Comparison of ENCODE assay signal across 10 mouse cellular contexts in the genomic region with DNA sequence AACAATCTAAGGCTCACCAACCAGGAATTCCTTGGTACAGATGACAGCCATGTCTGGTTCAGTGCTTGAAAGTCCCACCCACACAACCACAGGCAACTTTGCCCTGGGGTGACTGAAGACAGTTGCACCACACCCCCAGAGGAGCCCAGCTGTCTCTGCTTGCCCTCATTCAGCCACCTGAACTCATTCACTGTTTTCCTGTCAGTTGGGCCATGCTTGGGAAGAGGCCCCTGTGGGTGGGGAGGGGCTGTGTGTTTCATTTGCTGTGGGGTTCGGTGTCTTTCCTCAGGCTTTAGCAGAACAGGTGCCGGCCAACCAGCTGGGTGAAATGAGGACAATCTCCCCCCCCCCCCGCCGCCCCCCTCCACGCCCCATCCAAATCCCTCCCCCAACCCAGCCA. TPM values are rescaled to one million over a fixed set of nuclear protein-coding genes. Genes with fewer than 3 reads are reported as not detected.
DNase-seq lines count a peak whose midpoint lies in the region; ATAC-seq and TF ChIP-seq lines count a peak whose summit lies in the region.
"Had no signal": no experiment of that assay in that cellular context is flagged by ENCODE, and none has a peak within 500 bp of the region (broad histone marks: within the 10 kb centered on the region; RNA-seq: fewer than 3 reads in every experiment).

No protein-coding gene starts in this region.

- H3K4me2 ChIP-seq in stomach, postnatal 0 days (replicated peaks; ENCODE audit: low read depth): no peak overlapping the region
- no peak overlapping the region for H3K4me2 ChIP-seq in intestine, embryonic 15.5 days (replicated peaks)
- no peak overlapping the region for H3K4me2 ChIP-seq in forebrain, embryonic 15.5 days (replicated peaks)

- peak; percentile 47 for ATAC-seq in CD4-positive, CD25-positive, alpha-beta regulatory T cell, adult 4 months
- ATAC-seq in erythroblast, adult 5-6 weeks (replicated peaks; ENCODE audit: low FRiP score, poor library complexity, severe bottlenecking): 0 out of 2 replicates have a peak, but pooled peaks have one; percentile 45
- ATAC-seq in stomach, postnatal 0 days (ENCODE audit: low FRiP score, low TSS enrichment): no peak
- no peak for ATAC-seq in intestine, embryonic 15.5 days
- ATAC-seq in forebrain, embryonic 15.5 days (replicated peaks): no peak

- H3K36me3 ChIP-seq in megakaryocyte, embryonic 14.5 days (replicated peaks; ENCODE audit: low read length): peaks cover 57% of the 10 kb centered on the region
- H3K36me3 ChIP-seq in stomach, postnatal 0 days (ENCODE audit: control insufficient read depth, insufficient read depth, low read length): no peaks in the 10 kb centered on the region
- H3K36me3 ChIP-seq in intestine, embryonic 15.5 days: no peaks in the 10 kb centered on the region
- H3K36me3 ChIP-seq in forebrain, embryonic 15.5 days: no peaks in the 10 kb centered on the region

- H3K27me3 ChIP-seq in megakaryocyte, embryonic 14.5 days (replicated peaks): no peaks in the 10 kb centered on the region
- no peaks in the 10 kb centered on the region for H3K27me3 ChIP-seq in stomach, postnatal 0 days (ENCODE audit: control insufficient read depth, insufficient read depth, low read length)
- no peaks in the 10 kb centered on the region for H3K27me3 ChIP-seq in intestine, embryonic 15.5 days (replicated peaks)
- no peaks in the 10 kb centered on the region for H3K27me3 ChIP-seq in forebrain, embryonic 15.5 days

- peak overlapping the region; percentile 75 for H3K4me3 ChIP-seq in megakaryocyte, embryonic 14.5 days (replicated peaks)
- no peak overlapping the region for H3K4me3 ChIP-seq in stomach, postnatal 0 days (ENCODE audit: low read depth, low read length)
- no peak overlapping the region for H3K4me3 ChIP-seq in intestine, embryonic 15.5 days (replicated peaks)
- no peak overlapping the region for H3K4me3 ChIP-seq in forebrain, embryonic 15.5 days

- H3K4me1 ChIP-seq in megakaryocyte, embryonic 14.5 days: peaks cover 44% of the 10 kb centered on the region
- H3K4me1 ChIP-seq in stomach, postnatal 0 days (replicated peaks; ENCODE audit: control insufficient read depth, insufficient read depth): no peaks in the 10 kb centered on the region
- peaks cover 9% of the 10 kb centered on the region; the same call in 1 of the 2 replicates for H3K4me1 ChIP-seq in intestine, embryonic 15.5 days (replicated peaks)
- H3K4me1 ChIP-seq in forebrain, embryonic 15.5 days: no peaks in the 10 kb centered on the region

- H3K9ac ChIP-seq in stomach, postnatal 0 days (ENCODE audit: low read length): no peak overlapping the region
- no peak overlapping the region for H3K9ac ChIP-seq in intestine, embryonic 15.5 days
- H3K9ac ChIP-seq in forebrain, embryonic 15.5 days (replicated peaks): no peak overlapping the region

- DNase-seq in 3T3-L1 (ENCODE audit: low read depth, low spot score): peak; percentile 51
- DNase-seq in stomach, postnatal 0 days (ENCODE audit: low spot score): no peak
- DNase-seq in urinary bladder, postnatal 10 days (ENCODE audit: low spot score): no peak
- DNase-seq: heart, postnatal 14 days; kidney, postnatal 36 days had no signal

- TF ChIP-seq EP300 in stomach, postnatal 0 days (optimal IDR thresholded peaks at IDR 0.05): no peak

- H3K27ac ChIP-seq in stomach, postnatal 0 days (replicated peaks): no peak overlapping the region
- H3K27ac ChIP-seq in intestine, embryonic 15.5 days: no peak overlapping the region
- no peak overlapping the region for H3K27ac ChIP-seq in forebrain, embryonic 15.5 days (replicated peaks)

- 59% methylated on average over 3 of the region's 5 CpGs for WGBS in stomach, postnatal 0 days
- 64% methylated on average over 5 of the region's 5 CpGs for WGBS in intestine, embryonic 15.5 days
- 90% methylated on average over 4 of the region's 5 CpGs for WGBS in forebrain, embryonic 15.5 days

- H3K9me3 ChIP-seq in megakaryocyte, embryonic 14.5 days: no peaks in the 10 kb centered on the region
- H3K9me3 ChIP-seq in stomach, postnatal 0 days (ENCODE audit: control insufficient read depth, low read length): no peaks in the 10 kb centered on the region
- H3K9me3 ChIP-seq in intestine, embryonic 15.5 days: no peaks in the 10 kb centered on the region
- no peaks in the 10 kb centered on the region for H3K9me3 ChIP-seq in forebrain, embryonic 15.5 days

- no peak for TF ChIP-seq CTCF in stomach, postnatal 0 days (IDR thresholded peaks at IDR 0.05; ENCODE audit: low read depth)

RNA-seq across cellular contexts. Expression of a gene that starts 37.2 kb away (rescaled TPM):
- polyA plus RNA-seq in CD4-positive, CD25-positive, alpha-beta regulatory T cell, adult 4 months (2017; shearing (Covaris generic)): 100 to 1,000 TPM; 149 to 151 TPM
- total RNA-seq in erythroblast, adult 5-6 weeks (2015; ENCODE audit: low replicate concordance): 85.3 and 115 TPM in 2 replicates
- total RNA-seq in erythroblast, adult 5-6 weeks (2017; ENCODE audit: low replicate concordance): 64.3 and 65.9 TPM in 2 replicates
- polyA plus RNA-seq in megakaryocyte, embryonic 14.5 days (2012; ENCODE audit: insufficient read depth, low replicate concordance): 872 and 1,542 TPM in 2 replicates
- 219 and 242 TPM in 2 replicates for polyA plus RNA-seq in stomach, postnatal 0 days (2015; fragmentation: Nextera tagmentation; extraction: Ambion mirVana)
- polyA plus RNA-seq in intestine, embryonic 15.5 days (2015; fragmentation: Nextera tagmentation; extraction: Ambion mirVana): 394 and 407 TPM in 2 replicates
- polyA plus RNA-seq in forebrain, embryonic 15.5 days (2015; fragmentation: Nextera tagmentation; extraction: Ambion mirVana): 59.8 and 64.4 TPM in 2 replicates

RNA-seq across cellular contexts. Expression of a gene that starts 40.0 kb away (rescaled TPM):
- 10 to 100 TPM; 61.1 to 95.4 TPM for polyA plus RNA-seq in CD4-positive, CD25-positive, alpha-beta regulatory T cell, adult 4 months (2017; shearing (Covaris generic))
- 34.5 and 36.5 TPM in 2 replicates for total RNA-seq in erythroblast, adult 5-6 weeks (2015; ENCODE audit: low replicate concordance)
- total RNA-seq in erythroblast, adult 5-6 weeks (2017; ENCODE audit: low replicate concordance): 47.1 and 67.9 TPM in 2 replicates
- 8.7 and 11.5 TPM in 2 replicates for polyA plus RNA-seq in megakaryocyte, embryonic 14.5 days (2012; ENCODE audit: insufficient read depth, low replicate concordance)
- 11.0 and 11.1 TPM in 2 replicates for polyA plus RNA-seq in stomach, postnatal 0 days (2015; fragmentation: Nextera tagmentation; extraction: Ambion mirVana)
- 20.4 and 21.9 TPM in 2 replicates for polyA plus RNA-seq in intestine, embryonic 15.5 days (2015; fragmentation: Nextera tagmentation; extraction: Ambion mirVana)
- polyA plus RNA-seq in forebrain, embryonic 15.5 days (2015; fragmentation: Nextera tagmentation; extraction: Ambion mirVana): 25.2 and 26.2 TPM in 2 replicates

Comparison
In these comparisons a context has a peak if more than half of its experiments do, and no peak if none do; other contexts are left out.
1. ATAC-seq: peak in CD4-positive, CD25-positive, alpha-beta regulatory T cell, adult 4 months (single experiment) and erythroblast, adult 5-6 weeks (single experiment); none in stomach, postnatal 0 days (single experiment), intestine, embryonic 15.5 days (single experiment) and forebrain, embryonic 15.5 days (single experiment).